Mouse (Mus musculus) testis, adult 2 months (tissue): ENCODE results near the gene Tspan9.

Experiments
- CTCF ChIP-seq: fragments of 200-500 bp; IDR thresholded peaks from 2 replicates; pipeline ENCODE4 v1.5.1; 2012; ENCODE audit warnings: low read depth, mild to moderate bottlenecking, inconsistent platforms, low read length, moderate library complexity; ENCODE audit not compliant: control insufficient read depth, insufficient read depth, insufficient replicate concordance
- POLR2A ChIP-seq: fragments of 200-500 bp; IDR thresholded peaks from 2 replicates; pipeline ENCODE4 v1.6.1; 2012; ENCODE audit warnings: low read depth, mild to moderate bottlenecking, inconsistent platforms, low read length, moderate library complexity; ENCODE audit not compliant: control insufficient read depth

DNA sequence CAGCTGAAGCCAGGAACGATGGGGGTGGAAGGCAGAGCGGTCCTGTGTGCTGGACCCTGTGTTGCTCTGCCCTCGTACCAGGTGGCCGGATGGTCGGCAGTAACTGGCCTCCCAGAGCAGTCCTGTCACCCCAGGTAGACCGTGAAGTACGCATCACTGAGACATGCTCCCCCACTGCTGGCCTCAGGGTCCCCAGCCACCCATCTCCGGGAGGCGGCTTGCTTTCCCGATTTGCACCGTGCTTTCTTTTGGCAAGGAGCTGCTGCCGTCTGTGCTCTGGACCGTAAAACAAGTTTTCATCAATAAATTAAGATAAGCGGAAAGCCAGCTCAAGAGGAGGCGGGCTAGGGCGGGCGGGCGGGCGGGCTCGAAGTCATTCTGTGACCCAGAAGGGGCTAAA lies 164.5 kb downstream of the Tspan9 start:
- TF ChIP-seq CTCF: no peak
- TF ChIP-seq POLR2A: no peak
